Mouse (Mus musculus) left cerebral cortex, adult 2 months (tissue): ENCODE data around the gene Kxd1. TPM values are rescaled to one million over a fixed set of nuclear protein-coding genes. Genes with fewer than 3 reads are reported as not detected.

ENCODE experiments used
- DNase-seq, 2 experiments: peaks; one replicate each; pipeline ENCODE4 v3.0.0; 2021 to 2022; ENCODE audit warnings: low spot score in 2 of 2, mixed read lengths in 1 of 2; ENCODE audit errors: extremely low spot score in 1 of 2
- H3K27ac ChIP-seq: fragments of 200-600 bp; 2 replicates; pipeline ENCODE4 v1.8.1; 2022
- H3K4me3 ChIP-seq: fragments of 200-600 bp; 2 replicates; pipeline ENCODE4 v1.8.1; 2022
- CTCF ChIP-seq: fragments of 200-600 bp; IDR thresholded peaks from 2 replicates; pipeline ENCODE4 v1.8.1; 2022; ENCODE audit warnings: antibody characterized with exemption, mild to moderate bottlenecking, moderate library complexity
- intact Hi-C: fragments of 180-260 bp; cut with DNase I; formaldehyde crosslinking; loops from one replicate; pipeline ENCODE4 v1.15.1; 2025
- total RNA-seq, 2 experiments: library from RNA; stranded (reverse); gene quantifications; 2 replicates each; pipeline ENCODE4 v1.2.3; 2021

Kxd1 gene
- total RNA-seq, 2 experiments from 2014 or later = 39.8 to 44.4 TPM

GRCm38 (mm10) chr8:70459636-70460035 lies 68.1 kb downstream of the Kxd1 start:
- TF ChIP-seq CTCF = peak; percentile 12
- no peak for DNase-seq
- Histone ChIP-seq H3K4me3 (no peak overlapping the region), H3K27ac (no peak overlapping the region)
- intact Hi-C loops = no loop called here

DNA sequence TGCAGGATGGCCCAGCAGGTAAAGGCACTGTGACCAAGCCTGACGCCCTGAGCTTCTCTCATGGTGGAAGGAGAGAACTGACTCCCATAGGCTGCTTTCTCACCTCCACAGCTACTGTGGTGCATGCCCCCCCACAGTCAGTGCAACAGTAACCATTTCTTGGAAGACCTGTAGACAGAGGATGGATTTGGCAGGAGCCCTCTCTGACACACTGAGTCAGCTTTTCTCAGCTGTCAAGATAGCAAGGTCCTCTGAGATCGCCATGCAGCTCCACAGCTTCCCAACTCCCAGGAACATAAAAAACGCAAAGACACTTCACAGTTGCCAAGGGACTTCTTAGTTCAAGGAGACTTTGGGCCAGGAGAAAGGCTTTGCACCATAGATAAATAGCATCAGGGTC lies 69.3 kb downstream of the Kxd1 start:
- intact Hi-C loops = no loop called here
- H3K4me3 ChIP-seq = no peak overlapping the region
- H3K27ac ChIP-seq = no peak overlapping the region
- no peak for TF ChIP-seq CTCF
- no peak for DNase-seq

Other genes starting within 250 kb of the Kxd1 start
- gene Homer3, start 245.1 kb downstream of the Kxd1 start, total RNA-seq = 1 to 10 TPM; 6.9 to 7.3 TPM
- gene Ddx49, start 225.5 kb downstream of the Kxd1 start, total RNA-seq = 10 to 100 TPM; 43.9 to 47.5 TPM
- gene Cope, start 225.4 kb downstream of the Kxd1 start, total RNA-seq = 100 to 1,000 TPM; 137 to 145 TPM
- gene Cers1, start 212.2 kb downstream of the Kxd1 start, total RNA-seq = 100 to 1,000 TPM in 1 of 2 experiments, 10 to 100 TPM in 1; 94.8 to 104 TPM
- gene Gdf1, start 198.1 kb downstream of the Kxd1 start, total RNA-seq = 10 to 100 TPM in 1 of 2 experiments, 1 to 10 TPM in 1; 8.2 to 17.1 TPM
- gene Upf1, start 174.7 kb downstream of the Kxd1 start, total RNA-seq = 10 to 100 TPM; 66.0 to 70.0 TPM
- gene Comp, start 154.4 kb downstream of the Kxd1 start, total RNA-seq = under 1 TPM; 0.32 to 0.33 TPM
- 100 to 1,000 TPM; 134 to 153 TPM for gene Crtc1, start 88.4 kb downstream of the Kxd1 start, total RNA-seq
- 10 to 100 TPM; 43.7 to 44.4 TPM for gene Klhl26, start 51.0 kb downstream of the Kxd1 start, total RNA-seq
- 100 to 1,000 TPM; 295 to 302 TPM for gene Tmem59l, start 40.6 kb downstream of the Kxd1 start, total RNA-seq
- 1 to 10 TPM; 2.6 to 3.0 TPM for gene Crlf1, start 34.8 kb downstream of the Kxd1 start, total RNA-seq
- 100 to 1,000 TPM; 108 to 110 TPM for gene Rex1bd, start 21.2 kb downstream of the Kxd1 start, total RNA-seq
- gene Uba52, start 17.2 kb downstream of the Kxd1 start, total RNA-seq = 100 to 1,000 TPM; 788 to 861 TPM
- gene Fkbp8, start 232 bp downstream of the Kxd1 start, total RNA-seq = 100 to 1,000 TPM; 392 to 410 TPM
- gene Ell, start 11.5 kb upstream of the Kxd1 start, total RNA-seq = 10 to 100 TPM; 18.6 to 20.8 TPM
- 10 to 100 TPM; 52.9 to 55.3 TPM for gene Isyna1, start 66.4 kb upstream of the Kxd1 start, total RNA-seq
- gene Ssbp4, start 80.9 kb upstream of the Kxd1 start, total RNA-seq = 100 to 1,000 TPM; 221 to 261 TPM
- gene Lrrc25, start 88.2 kb upstream of the Kxd1 start, total RNA-seq = under 1 TPM; 0.70 to 0.96 TPM
- gene Gdf15, start 104.5 kb upstream of the Kxd1 start, total RNA-seq = not detected
- 10 to 100 TPM; 15.5 to 17.5 TPM for gene Pgpep1, start 132.4 kb upstream of the Kxd1 start, total RNA-seq
- gene Lsm4, start 145.3 kb upstream of the Kxd1 start, total RNA-seq = 10 to 100 TPM; 62.1 to 62.9 TPM
- gene Jund, start 171.0 kb upstream of the Kxd1 start, total RNA-seq = 100 to 1,000 TPM; 247 to 264 TPM
- under 1 TPM; 0.16 to 0.21 TPM for gene Iqcn, start 175.5 kb upstream of the Kxd1 start, total RNA-seq
- not detected for gene Gm3336, start 190.6 kb upstream of the Kxd1 start, total RNA-seq
- gene Pde4c, start 195.8 kb upstream of the Kxd1 start, total RNA-seq = 1 to 10 TPM; 1.9 to 3.0 TPM
- gene Rab3a, start 226.7 kb upstream of the Kxd1 start, total RNA-seq = 100 to 1,000 TPM; 808 to 835 TPM
- gene Mpv17l2, start 233.0 kb upstream of the Kxd1 start, total RNA-seq = 10 to 100 TPM; 33.3 to 35.7 TPM
- gene Pik3r2, start 248.8 kb upstream of the Kxd1 start, total RNA-seq = 100 to 1,000 TPM; 159 to 160 TPM